Mouse (Mus musculus) hindbrain, postnatal 0 days (tissue): Measurements from ENCODE around the gene Jund. TPM values are rescaled to one million over a fixed set of nuclear protein-coding genes. Genes with fewer than 3 reads are reported as not detected.
A peak's percentile ranks its signal among the peaks of the same experiment; 100 is the strongest.

Source experiments
- ATAC-seq: fragments of 200-750 bp; cut with Nextera tagmentation; 2 replicates; pipeline ENCODE4 v1.8.0; 2017; ENCODE audit warnings: mild to moderate bottlenecking, moderate TSS enrichment, moderate library complexity
- DNase-seq: peaks from one replicate; pipeline ENCODE4 v3.0.0-alpha.2; 2015; ENCODE audit warnings: low spot score
- H3K27ac ChIP-seq: fragments of 300-500 bp; sonication (generic); 2 replicates; pipeline ENCODE4 v1.5.1; 2014; ENCODE audit warnings: mild to moderate bottlenecking
- H3K27me3 ChIP-seq: fragments of 300-500 bp; sonication (generic); 2 replicates; pipeline ENCODE4 v1.6.1; 2014; ENCODE audit warnings: low read length, mixed read lengths; ENCODE audit not compliant: insufficient read depth
- H3K36me3 ChIP-seq: fragments of 300-500 bp; sonication (generic); 2 replicates; pipeline ENCODE4 v1.6.1; 2014; ENCODE audit warnings: low read length, mixed read lengths; ENCODE audit not compliant: insufficient read depth
- H3K4me1 ChIP-seq: fragments of 300-500 bp; sonication (generic); 2 replicates; pipeline ENCODE4 v1.6.1; 2014; ENCODE audit warnings: antibody characterized with exemption, low read length, mixed read lengths; ENCODE audit not compliant: insufficient read depth
- H3K4me2 ChIP-seq: fragments of 300-500 bp; sonication (generic); 2 replicates; pipeline ENCODE4 v1.6.1; 2014; ENCODE audit warnings: low read depth, mild to moderate bottlenecking, low read length, moderate library complexity, mixed read lengths
- H3K4me3 ChIP-seq: fragments of 300-500 bp; sonication (generic); 2 replicates; pipeline ENCODE4 v1.5.1; 2014; ENCODE audit warnings: low read length
- H3K9ac ChIP-seq: fragments of 300-500 bp; sonication (generic); replicated peaks from 2 replicates; pipeline ENCODE4 v1.6.1; 2014; ENCODE audit warnings: mild to moderate bottlenecking, low read length, moderate library complexity, mixed read lengths
- H3K9me3 ChIP-seq: fragments of 300-500 bp; sonication (generic); 2 replicates; pipeline ENCODE4 v1.6.1; 2016; ENCODE audit warnings: low read length, mixed read lengths
- CTCF ChIP-seq: IDR thresholded peaks from 2 replicates; pipeline ENCODE4 v1.5.1; 2016; ENCODE audit warnings: antibody characterized with exemption, control low read depth, low read depth
- WGBS: fragments of 180-500 bp; shearing (Covaris S2); extraction: QIAGEN DNeasy Blood & Tissue Kit; methylation state at CpG from one replicate; pipeline ENCODE4 v1.1.7; 2014; 5-methylcytosine and 5-hydroxymethylcytosine counted together
- polyA plus RNA-seq: library from polyadenylated mRNA; unstranded; fragments of >200 nt; fragmentation: Nextera tagmentation; extraction: Ambion mirVana; gene quantifications from 2 replicates; pipeline ENCODE4 v1.2.1, GENCODE M21; 2015
- total RNA-seq: library from RNA; depleted of rRNA; stranded (reverse); fragments of >200 nt; gene quantifications from 2 replicates; pipeline ENCODE4 v1.2.3, GENCODE M21; 2014

Gene Jund
- total and polyA plus RNA-seq, 2 experiments from 2014 or later = 96.3 to 486 TPM

DNA sequence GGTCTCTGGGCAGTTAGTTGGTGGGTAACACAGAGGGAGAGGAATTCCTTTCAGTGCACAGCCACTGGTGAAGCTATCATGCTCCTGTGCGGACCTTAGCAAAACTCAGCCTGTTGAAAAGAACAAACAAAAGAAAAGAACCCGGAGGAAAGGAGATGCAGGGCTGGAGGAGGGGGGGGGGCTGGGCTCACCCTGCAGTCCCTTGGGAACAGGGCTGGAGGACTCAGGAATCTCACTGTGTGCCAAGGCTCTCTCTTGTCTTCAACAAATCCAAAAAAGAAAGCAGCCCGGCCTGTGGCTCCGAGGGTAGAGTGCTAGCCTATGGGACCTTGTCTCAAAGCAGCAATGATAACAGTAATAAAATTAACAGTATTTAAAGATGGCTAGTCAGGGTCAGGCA, 35.1 kb upstream of the Jund start:
- TF ChIP-seq CTCF = no peak
- Histone ChIP-seq H3K4me2 (no peak overlapping the region), H3K36me3 (no peaks in the 10 kb centered on the region), H3K27ac (peak overlapping the region; percentile 58; the same call in 1 of the 2 replicates), H3K4me3 (no peak overlapping the region), H3K9me3 (no peaks in the 10 kb centered on the region), H3K27me3 (no peaks in the 10 kb centered on the region), H3K4me1 (peaks cover 4% of the 10 kb centered on the region; the same call in 1 of the 2 replicates), H3K9ac (no peak overlapping the region)
- DNase-seq (peak; percentile 66), ATAC-seq (peak; percentile 28; the same call in 1 of the 2 replicates)
- 10% methylated on average over 4 of the region's 4 CpGs for WGBS

DNA sequence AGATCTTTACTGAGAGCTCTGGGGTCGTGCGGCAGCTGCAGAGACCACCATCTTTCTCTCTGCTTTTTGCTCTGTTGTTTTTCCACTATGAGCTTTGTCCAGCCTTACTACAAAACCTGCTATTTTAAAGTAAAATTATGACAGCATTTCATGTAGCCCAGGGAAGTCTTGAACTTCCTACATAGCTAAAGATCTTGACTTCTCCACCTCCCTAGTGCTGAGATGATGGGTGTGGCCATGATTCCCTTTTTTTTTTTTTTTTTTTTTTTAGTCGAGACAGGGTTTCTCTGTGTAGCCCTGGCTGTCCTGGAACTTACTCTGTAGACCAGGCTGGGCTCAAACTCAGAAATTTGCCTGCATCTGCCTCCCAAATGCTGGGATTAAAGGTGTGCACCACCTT, 34.1 kb upstream of the Jund start:
- no peak for TF ChIP-seq CTCF
- H3K36me3 ChIP-seq = no peaks in the 10 kb centered on the region
- no peak overlapping the region for H3K9ac ChIP-seq
- WGBS = 84% methylated on average over 3 of the region's 3 CpGs
- DNase-seq (no peak), ATAC-seq (no peak)
- H3K27ac ChIP-seq = no peak overlapping the region
- no peaks in the 10 kb centered on the region for H3K27me3 ChIP-seq
- H3K4me2 ChIP-seq = no peak overlapping the region
- H3K4me1 ChIP-seq = no peaks in the 10 kb centered on the region; the same call in 1 of the 2 replicates
- no peaks in the 10 kb centered on the region for H3K9me3 ChIP-seq
- H3K4me3 ChIP-seq = no peak overlapping the region

DNA sequence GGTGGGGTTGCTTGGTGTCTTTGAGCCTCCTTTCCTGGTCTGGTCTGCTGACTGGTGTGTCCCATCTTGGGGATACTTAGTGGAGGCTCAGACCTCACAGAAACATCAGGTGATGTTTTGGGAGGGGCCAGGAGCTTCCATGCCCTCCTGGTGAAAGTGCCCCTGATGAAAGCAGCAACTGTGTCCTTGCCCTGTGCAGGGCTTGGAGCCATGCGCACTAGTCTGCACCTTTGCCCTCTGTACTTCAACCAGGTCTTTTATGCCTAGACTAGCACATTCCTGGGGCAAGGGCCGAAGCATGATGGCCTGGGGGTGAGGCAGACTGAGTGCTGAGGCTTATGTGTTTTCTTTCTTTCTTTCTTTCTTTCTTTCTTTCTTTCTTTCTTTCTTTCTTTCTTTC, 33.1 kb upstream of the Jund start:
- ATAC-seq (no peak), DNase-seq (no peak)
- Histone ChIP-seq H3K9me3 (no peaks in the 10 kb centered on the region), H3K36me3 (no peaks in the 10 kb centered on the region), H3K4me3 (no peak overlapping the region), H3K27ac (no peak overlapping the region), H3K4me1 (no peaks in the 10 kb centered on the region; the same call in 1 of the 2 replicates), H3K9ac (no peak overlapping the region), H3K4me2 (no peak overlapping the region), H3K27me3 (no peaks in the 10 kb centered on the region)
- 79% methylated on average over 2 of the region's 2 CpGs for whole genome bisulfite sequencing
- TF ChIP-seq CTCF = no peak

DNA sequence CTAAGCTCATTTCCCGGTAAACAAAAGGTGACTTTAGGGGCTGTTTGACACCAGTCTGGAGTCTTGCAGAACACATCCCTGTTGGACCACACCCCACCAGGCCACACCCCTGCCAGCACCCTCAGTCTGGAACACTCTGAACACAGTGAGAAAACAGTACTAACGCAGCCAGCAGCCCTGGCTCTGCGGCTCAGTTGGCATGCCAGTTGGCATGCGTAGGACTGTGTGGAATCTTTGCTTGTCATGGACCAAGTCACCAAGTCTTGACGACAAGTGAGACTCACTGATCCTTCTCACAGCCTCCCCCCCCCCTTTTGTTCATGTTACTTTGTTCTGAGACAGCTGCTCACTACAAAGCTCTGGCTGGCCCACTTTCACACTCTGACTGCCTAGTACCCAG, 31.7 kb upstream of the Jund start:
- Histone ChIP-seq H3K4me2 (no peak overlapping the region), H3K9ac (no peak overlapping the region), H3K4me1 (no peaks in the 10 kb centered on the region), H3K4me3 (no peak overlapping the region), H3K9me3 (no peaks in the 10 kb centered on the region), H3K27ac (no peak overlapping the region), H3K27me3 (no peaks in the 10 kb centered on the region), H3K36me3 (no peaks in the 10 kb centered on the region)
- 47% methylated on average over 5 of the region's 5 CpGs for WGBS
- ATAC-seq (peak; percentile 63), DNase-seq (peak; percentile 62)
- TF ChIP-seq CTCF = no peak

DNA sequence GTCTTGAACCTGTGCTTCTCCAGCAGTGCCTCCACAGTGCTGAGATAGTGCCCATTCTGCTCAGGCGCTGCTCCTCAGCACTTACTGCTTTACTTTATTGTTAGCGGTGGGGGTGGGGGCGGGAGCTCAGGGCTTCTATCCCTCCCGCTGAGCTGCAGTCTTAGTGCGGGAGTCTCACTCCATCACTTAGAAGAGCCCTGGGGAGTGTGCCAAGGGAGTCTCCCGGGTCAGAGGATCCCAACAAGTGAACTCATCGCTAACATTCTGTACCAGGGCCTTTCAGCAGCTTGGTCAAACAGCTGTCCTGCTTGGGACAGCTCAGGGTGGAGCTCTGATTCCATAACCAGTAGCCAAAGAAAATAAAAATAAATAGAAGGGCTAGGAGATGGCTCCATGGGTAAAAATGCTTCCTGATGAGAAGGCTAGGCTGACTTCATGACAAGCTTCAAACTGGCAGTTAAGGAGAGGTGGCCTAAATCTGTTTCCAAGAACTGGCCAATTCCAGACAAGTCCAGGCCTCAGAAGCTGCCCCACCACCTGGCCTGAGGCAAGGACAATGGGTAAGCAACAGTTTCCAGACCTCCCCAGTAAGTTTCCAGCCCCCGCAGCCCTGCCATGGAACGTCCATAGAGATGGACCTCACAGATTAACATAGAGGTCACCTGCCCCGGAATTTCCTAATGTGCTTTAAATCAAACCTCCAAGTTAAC, 27.0 kb upstream of the Jund start:
- Histone ChIP-seq H3K27me3 (no peaks in the 10 kb centered on the region), H3K4me2 (no peak overlapping the region), H3K4me1 (peaks cover 7% of the 10 kb centered on the region), H3K9me3 (no peaks in the 10 kb centered on the region), H3K27ac (peak overlapping the region; percentile 91), H3K4me3 (no peak overlapping the region), H3K9ac (no peak overlapping the region), H3K36me3 (no peaks in the 10 kb centered on the region)
- 64% methylated on average over 10 of the region's 10 CpGs for WGBS
- no peak for TF ChIP-seq CTCF
- DNase-seq (no peak), ATAC-seq (no peak)

DNA sequence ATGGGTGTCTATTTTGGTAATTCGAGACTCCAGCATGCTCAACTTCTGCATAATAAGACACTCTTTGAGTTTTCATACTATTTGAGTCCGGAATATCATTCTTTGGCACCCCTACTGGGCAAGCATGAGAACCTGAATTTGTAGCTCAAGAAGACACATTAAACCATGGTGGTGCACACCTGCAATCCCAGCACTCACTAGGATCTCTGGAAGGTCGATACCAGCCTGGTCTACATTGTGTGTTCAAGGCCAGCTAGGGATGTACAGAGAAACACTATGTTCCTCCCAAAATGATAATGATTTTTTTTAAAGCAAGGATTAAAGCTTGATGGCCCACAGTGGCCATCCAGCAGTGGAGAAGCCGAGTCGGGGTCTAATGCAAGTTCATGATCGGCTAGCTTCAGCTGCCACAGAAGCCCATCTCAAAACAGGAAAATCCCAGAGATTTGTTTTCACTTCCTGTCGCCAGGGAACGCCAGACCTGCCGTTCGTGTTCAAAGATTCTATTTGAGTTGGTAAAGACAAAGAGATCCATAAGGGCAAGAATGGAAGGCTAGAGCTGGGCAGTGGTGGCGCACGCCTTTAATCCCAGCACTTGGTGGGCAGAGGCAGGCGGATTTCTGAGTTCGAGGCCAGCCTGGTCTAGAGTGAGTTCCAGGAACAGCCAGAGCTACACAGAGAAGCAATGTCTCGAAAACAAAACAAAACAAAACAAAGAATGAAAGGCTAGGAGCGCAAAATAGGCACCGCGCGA, 26.2 kb upstream of the Jund start:
- 36% methylated on average over 19 of the region's 19 CpGs for WGBS
- Histone ChIP-seq H3K9ac (peak overlapping the region; percentile 44), H3K9me3 (no peaks in the 10 kb centered on the region), H3K27ac (peak overlapping the region; percentile 91), H3K4me3 (peak overlapping the region; percentile 67), H3K36me3 (no peaks in the 10 kb centered on the region), H3K4me1 (peaks cover 7% of the 10 kb centered on the region), H3K27me3 (no peaks in the 10 kb centered on the region), H3K4me2 (peak overlapping the region; percentile 52)
- DNase-seq (no peak), ATAC-seq (no peak; the same call in 1 of the 2 replicates)
- TF ChIP-seq CTCF = peak; percentile 24; the same call in 1 of the 2 replicates
